In genomic region chr3:121636748-121637147, GRCm38 (mm10) we compare ENCODE assay signal across 12 mouse cellular contexts. TPM values are rescaled to one million over a fixed set of nuclear protein-coding genes. Genes with fewer than 3 reads are reported as not detected.
A peak's percentile ranks its signal among the peaks of the same experiment; 100 is the strongest.
DNase-seq lines count a peak whose midpoint lies in the region; ATAC-seq and TF ChIP-seq lines count a peak whose summit lies in the region.
"Had no signal": no experiment of that assay in that cellular context is flagged by ENCODE, and none has a peak within 500 bp of the region (broad histone marks: within the 10 kb centered on the region; RNA-seq: fewer than 3 reads in every experiment).

No protein-coding gene starts in this region.

- DNase-seq in embryonic facial prominence, embryonic 11.5 days (ENCODE audit: low spot score): peak; percentile 13
- DNase-seq in embryonic facial prominence, embryonic 10.5 days (ENCODE audit: low spot score): no peak
- DNase-seq in kidney, adult 2 months: no peak
- no peak for DNase-seq in kidney, postnatal 4 days
- peak; percentile 15 to 30 for DNase-seq in lung, postnatal 4 days
- no peak for DNase-seq in lung, postnatal 14 days
- peak; percentile 30 for DNase-seq in stomach, postnatal 0 days (ENCODE audit: low spot score)
- no peak for DNase-seq in liver

- no peak overlapping the region for H3K4me3 ChIP-seq in embryonic facial prominence, embryonic 11.5 days (ENCODE audit: low read depth, low read length)
- no peak overlapping the region for H3K4me3 ChIP-seq in embryonic facial prominence, embryonic 10.5 days
- H3K4me3 ChIP-seq in kidney, adult 2 months (ENCODE audit: insufficient read depth, low read depth, low read length): no peak overlapping the region
- H3K4me3 ChIP-seq in stomach, postnatal 0 days (ENCODE audit: low read depth, low read length): no peak overlapping the region
- H3K4me3 ChIP-seq: midbrain, embryonic 10.5 days had no signal

- no peak for TF ChIP-seq POLR2A in kidney, adult 2 months (IDR thresholded peaks at IDR 0.05; ENCODE audit: low read depth, low read length)

- ATAC-seq in embryonic facial prominence, embryonic 11.5 days (replicated peaks; ENCODE audit: insufficient number of reproducible peaks, low FRiP score, low TSS enrichment, low read depth): no peak
- ATAC-seq in stomach, postnatal 0 days (ENCODE audit: low FRiP score, low TSS enrichment): peak; percentile 71

- no peaks in the 10 kb centered on the region for H3K4me1 ChIP-seq in embryonic facial prominence, embryonic 11.5 days (ENCODE audit: control insufficient read depth, insufficient read depth, low read length)
- peaks cover 18% of the 10 kb centered on the region for H3K4me1 ChIP-seq in embryonic facial prominence, embryonic 10.5 days
- peaks cover 19% of the 10 kb centered on the region for H3K4me1 ChIP-seq in kidney, adult 2 months (ENCODE audit: control insufficient read depth, insufficient read depth, low read length)
- no peaks in the 10 kb centered on the region for H3K4me1 ChIP-seq in stomach, postnatal 0 days (replicated peaks; ENCODE audit: control insufficient read depth, insufficient read depth)
- H3K4me1 ChIP-seq: midbrain, embryonic 10.5 days had no signal

- no peak overlapping the region for H3K27ac ChIP-seq in embryonic facial prominence, embryonic 11.5 days (replicated peaks; ENCODE audit: low read depth, low read length)
- no peak overlapping the region for H3K27ac ChIP-seq in embryonic facial prominence, embryonic 10.5 days (replicated peaks)
- peak overlapping the region; percentile 6; the same call in 1 of the 2 replicates for H3K27ac ChIP-seq in kidney, adult 2 months (ENCODE audit: insufficient read depth, low read depth, low read length)
- H3K27ac ChIP-seq in stomach, postnatal 0 days (replicated peaks): peak overlapping the region; percentile 24
- H3K27ac ChIP-seq: midbrain, embryonic 10.5 days had no signal

- no peaks in the 10 kb centered on the region for H3K27me3 ChIP-seq in embryonic facial prominence, embryonic 11.5 days (ENCODE audit: control insufficient read depth, insufficient read depth, low read length)
- H3K27me3 ChIP-seq in embryonic facial prominence, embryonic 10.5 days (replicated peaks; ENCODE audit: low read depth, poor library complexity, severe bottlenecking): no peaks in the 10 kb centered on the region
- H3K27me3 ChIP-seq in kidney, adult 2 months (replicated peaks; ENCODE audit: control insufficient read depth, insufficient read depth, low read length): no peaks in the 10 kb centered on the region
- no peaks in the 10 kb centered on the region for H3K27me3 ChIP-seq in stomach, postnatal 0 days (ENCODE audit: control insufficient read depth, insufficient read depth, low read length)

- H3K36me3 ChIP-seq in embryonic facial prominence, embryonic 11.5 days (replicated peaks; ENCODE audit: control insufficient read depth, insufficient read depth, low read depth, low read length): no peaks in the 10 kb centered on the region
- no peaks in the 10 kb centered on the region for H3K36me3 ChIP-seq in embryonic facial prominence, embryonic 10.5 days (replicated peaks)
- no peaks in the 10 kb centered on the region for H3K36me3 ChIP-seq in kidney, adult 2 months (ENCODE audit: control insufficient read depth, insufficient read depth, low read length)
- H3K36me3 ChIP-seq in stomach, postnatal 0 days (ENCODE audit: control insufficient read depth, insufficient read depth, low read length): no peaks in the 10 kb centered on the region
- H3K36me3 ChIP-seq: midbrain, embryonic 10.5 days had no signal

- 84% methylated on average over 7 of the region's 7 CpGs for WGBS in embryonic facial prominence, embryonic 11.5 days
- 82% methylated on average over 7 of the region's 7 CpGs for WGBS in embryonic facial prominence, embryonic 10.5 days
- 69% methylated on average over 7 of the region's 7 CpGs for WGBS in kidney, adult 2 months
- WGBS in stomach, postnatal 0 days: 46% methylated on average over 7 of the region's 7 CpGs

- H3K4me2 ChIP-seq in embryonic facial prominence, embryonic 11.5 days (ENCODE audit: low read depth, low read length): no peak overlapping the region
- no peak overlapping the region for H3K4me2 ChIP-seq in stomach, postnatal 0 days (replicated peaks; ENCODE audit: low read depth)
- H3K4me2 ChIP-seq: heart, embryonic 11.5 days; liver, embryonic 11.5 days had no signal

- no peak for TF ChIP-seq CTCF in kidney, adult 2 months (conservative IDR thresholded peaks at IDR 0.05; ENCODE audit: insufficient read depth, insufficient read length, low read depth, low read length)
- no peak for TF ChIP-seq CTCF in stomach, postnatal 0 days (IDR thresholded peaks at IDR 0.05; ENCODE audit: low read depth)

- no peak for TF ChIP-seq EP300 in stomach, postnatal 0 days (optimal IDR thresholded peaks at IDR 0.05)

- no peak overlapping the region for H3K9ac ChIP-seq in embryonic facial prominence, embryonic 11.5 days (replicated peaks; ENCODE audit: low read length)
- no peak overlapping the region for H3K9ac ChIP-seq in stomach, postnatal 0 days (ENCODE audit: low read length)

- no peaks in the 10 kb centered on the region for H3K9me3 ChIP-seq in embryonic facial prominence, embryonic 11.5 days (replicated peaks; ENCODE audit: control insufficient read depth, low read length)
- H3K9me3 ChIP-seq in embryonic facial prominence, embryonic 10.5 days: no peaks in the 10 kb centered on the region
- no peaks in the 10 kb centered on the region for H3K9me3 ChIP-seq in stomach, postnatal 0 days (ENCODE audit: control insufficient read depth, low read length)
- H3K9me3 ChIP-seq: midbrain, embryonic 10.5 days had no signal

RNA-seq across cellular contexts. Expression of gene 4930432M17Rik, which starts 33.8 kb away (rescaled TPM):
- not detected in 2 replicates for polyA plus RNA-seq in embryonic facial prominence, embryonic 11.5 days (2014; fragmentation: Nextera tagmentation; extraction: Ambion mirVana)
- not detected in 2 replicates for polyA plus RNA-seq in embryonic facial prominence, embryonic 10.5 days (2016; fragmentation: Nextera tagmentation; extraction: Ambion mirVana)
- polyA plus RNA-seq in kidney, adult 2 months (2012; rRNA removed): not detected in 2 replicates
- not detected in 2 replicates for polyA plus RNA-seq in stomach, postnatal 0 days (2015; fragmentation: Nextera tagmentation; extraction: Ambion mirVana)
- polyA plus RNA-seq: heart, embryonic 11.5 days; liver, embryonic 11.5 days; midbrain, embryonic 10.5 days; urinary bladder, adult 2 months had no signal

Comparison
In these comparisons a context has a peak if more than half of its experiments do, and no peak if none do; other contexts are left out.
1. DNase-seq: peak in embryonic facial prominence, embryonic 11.5 days (single experiment), lung, postnatal 4 days (2 of 2) and stomach, postnatal 0 days (single experiment); none in embryonic facial prominence, embryonic 10.5 days (single experiment), kidney, adult 2 months (single experiment), kidney, postnatal 4 days (0 of 2), lung, postnatal 14 days (single experiment) and liver (single experiment).
2. H3K27ac ChIP-seq: peak in kidney, adult 2 months (single experiment) and stomach, postnatal 0 days (single experiment); none in embryonic facial prominence, embryonic 11.5 days (single experiment) and embryonic facial prominence, embryonic 10.5 days (single experiment).